ENCODE assay signal across 10 mouse cellular contexts in the genomic region with DNA sequence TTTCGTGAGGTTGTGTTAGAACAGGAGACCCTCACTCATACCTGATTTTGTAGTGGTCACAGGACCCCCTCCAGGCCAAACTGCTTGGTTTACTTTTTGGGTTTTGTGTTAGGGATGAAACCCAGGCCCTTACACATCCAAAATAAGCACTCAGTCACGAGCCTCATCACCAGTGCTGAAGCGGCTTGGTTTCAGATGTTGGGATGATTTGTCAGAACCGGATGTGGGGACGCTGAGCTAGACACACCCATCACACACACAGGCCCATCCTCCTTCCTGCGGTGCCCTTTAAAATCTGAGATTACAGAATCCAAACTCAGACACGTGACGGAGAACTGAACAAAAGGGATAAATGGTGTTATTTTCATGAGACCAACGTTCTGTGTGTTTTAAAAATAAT. TPM values are rescaled to one million over a fixed set of nuclear protein-coding genes. Genes with fewer than 3 reads are reported as not detected.
DNase-seq lines count a peak whose midpoint lies in the region; ATAC-seq and TF ChIP-seq lines count a peak whose summit lies in the region.
"Had no signal": no experiment of that assay in that cellular context is flagged by ENCODE, and none has a peak within 500 bp of the region (broad histone marks: within the 10 kb centered on the region; RNA-seq: fewer than 3 reads in every experiment).

No protein-coding gene starts in this region.

- peaks cover 52% of the 10 kb centered on the region for H3K36me3 ChIP-seq in forebrain, embryonic 10.5 days (replicated peaks)
- peaks cover 39% of the 10 kb centered on the region for H3K36me3 ChIP-seq in forebrain, postnatal 0 days (ENCODE audit: insufficient read depth)
- peaks cover 27% of the 10 kb centered on the region for H3K36me3 ChIP-seq in lung, embryonic 16.5 days (ENCODE audit: control insufficient read depth, insufficient read depth, low read length)
- peaks cover 18% of the 10 kb centered on the region; the same call in 1 of the 2 replicates for H3K36me3 ChIP-seq in lung, postnatal 0 days (ENCODE audit: insufficient read depth, low read length)
- peaks cover 50% of the 10 kb centered on the region for H3K36me3 ChIP-seq in megakaryocyte, embryonic 14.5 days (replicated peaks; ENCODE audit: low read length)

- no peak overlapping the region for H3K4me2 ChIP-seq in forebrain, postnatal 0 days (ENCODE audit: low read depth)
- peak overlapping the region; percentile 22; the same call in 1 of the 2 replicates for H3K4me2 ChIP-seq in lung, embryonic 16.5 days (ENCODE audit: low read depth, low read length)
- no peak overlapping the region for H3K4me2 ChIP-seq in lung, postnatal 0 days (replicated peaks; ENCODE audit: low read depth, low read length)

- no peak overlapping the region for H3K9ac ChIP-seq in forebrain, postnatal 0 days
- H3K9ac ChIP-seq in lung, embryonic 16.5 days (ENCODE audit: low read length): no peak overlapping the region
- H3K9ac ChIP-seq in lung, postnatal 0 days (replicated peaks; ENCODE audit: low read depth): no peak overlapping the region

- DNase-seq in forebrain, embryonic 10.5 days (ENCODE audit: extremely low spot score, low spot score): no peak
- DNase-seq in forebrain, postnatal 0 days: no peak
- DNase-seq in lung, postnatal 0 days (ENCODE audit: low spot score): no peak
- DNase-seq in T-cell, adult 2 months (ENCODE audit: low spot score): peak; percentile 80
- no peak for DNase-seq in kidney, adult 9 months
- no peak for DNase-seq in B cell, adult 2 months
- DNase-seq: gastrocnemius, postnatal 25 days; heart, postnatal 4 days had no signal

- TF ChIP-seq CTCF in forebrain, postnatal 0 days (IDR thresholded peaks at IDR 0.05; ENCODE audit: low read depth): no peak
- TF ChIP-seq CTCF in lung, postnatal 0 days (IDR thresholded peaks at IDR 0.05): no peak

- 93% methylated on average over 9 of the region's 9 CpGs for WGBS in forebrain, embryonic 10.5 days
- 92% methylated on average over 9 of the region's 9 CpGs for WGBS in forebrain, postnatal 0 days
- WGBS in lung, embryonic 16.5 days: 86% methylated on average over 9 of the region's 9 CpGs
- 87% methylated on average over 9 of the region's 9 CpGs for WGBS in lung, postnatal 0 days

- no peaks in the 10 kb centered on the region for H3K27me3 ChIP-seq in forebrain, embryonic 10.5 days (ENCODE audit: poor library complexity, severe bottlenecking)
- no peaks in the 10 kb centered on the region for H3K27me3 ChIP-seq in forebrain, postnatal 0 days (ENCODE audit: insufficient read depth, low read length)
- no peaks in the 10 kb centered on the region for H3K27me3 ChIP-seq in lung, embryonic 16.5 days (ENCODE audit: control insufficient read depth, insufficient read depth, low read depth, low read length)
- H3K27me3 ChIP-seq in lung, postnatal 0 days (replicated peaks; ENCODE audit: insufficient read depth, low read length): no peaks in the 10 kb centered on the region
- H3K27me3 ChIP-seq in megakaryocyte, embryonic 14.5 days (replicated peaks): no peaks in the 10 kb centered on the region

- no peak for ATAC-seq in forebrain, postnatal 0 days
- ATAC-seq in lung, embryonic 16.5 days (ENCODE audit: low read depth): no peak
- ATAC-seq in lung, postnatal 0 days: no peak

- H3K27ac ChIP-seq in forebrain, embryonic 10.5 days: no peak overlapping the region
- H3K27ac ChIP-seq in forebrain, postnatal 0 days (ENCODE audit: low read depth, low read length): no peak overlapping the region
- H3K27ac ChIP-seq in lung, embryonic 16.5 days (ENCODE audit: low read length): no peak overlapping the region
- H3K27ac ChIP-seq in lung, postnatal 0 days (ENCODE audit: low read length): no peak overlapping the region

- H3K4me3 ChIP-seq in forebrain, embryonic 10.5 days: peak overlapping the region; percentile 75; the same call in 1 of the 2 replicates
- no peak overlapping the region for H3K4me3 ChIP-seq in forebrain, postnatal 0 days (ENCODE audit: low read depth, low read length)
- no peak overlapping the region for H3K4me3 ChIP-seq in lung, embryonic 16.5 days (ENCODE audit: low read length)
- H3K4me3 ChIP-seq in lung, postnatal 0 days (ENCODE audit: low read depth, low read length): no peak overlapping the region
- H3K4me3 ChIP-seq in megakaryocyte, embryonic 14.5 days (replicated peaks): peak overlapping the region; percentile 59

- peaks cover 21% of the 10 kb centered on the region for H3K4me1 ChIP-seq in forebrain, embryonic 10.5 days
- no peaks in the 10 kb centered on the region for H3K4me1 ChIP-seq in forebrain, postnatal 0 days (ENCODE audit: insufficient read depth)
- H3K4me1 ChIP-seq in lung, embryonic 16.5 days (replicated peaks; ENCODE audit: control insufficient read depth, insufficient read depth, low read length): peaks cover 10% of the 10 kb centered on the region
- H3K4me1 ChIP-seq in lung, postnatal 0 days (ENCODE audit: insufficient read depth, low read depth, low read length): 0 out of 2 replicates have a peak, but pooled peaks cover 3% of the 10 kb centered on the region
- H3K4me1 ChIP-seq in megakaryocyte, embryonic 14.5 days: peaks cover 51% of the 10 kb centered on the region

- no peak for TF ChIP-seq EP300 in lung, postnatal 0 days (IDR thresholded peaks at IDR 0.05)

- H3K9me3 ChIP-seq in forebrain, embryonic 10.5 days: no peaks in the 10 kb centered on the region
- no peaks in the 10 kb centered on the region for H3K9me3 ChIP-seq in forebrain, postnatal 0 days (ENCODE audit: low read length)
- peaks cover 3% of the 10 kb centered on the region; the same call in 1 of the 2 replicates for H3K9me3 ChIP-seq in lung, embryonic 16.5 days (ENCODE audit: control insufficient read depth, low read length)
- H3K9me3 ChIP-seq in lung, postnatal 0 days (ENCODE audit: low read length): no peaks in the 10 kb centered on the region
- peaks cover 3% of the 10 kb centered on the region; the same call in 1 of the 2 replicates for H3K9me3 ChIP-seq in megakaryocyte, embryonic 14.5 days

RNA-seq across cellular contexts. Expression of gene Cdkn2aipnl, which starts 1.4 kb away (rescaled TPM):
- 138 and 144 TPM in 2 replicates for polyA plus RNA-seq in forebrain, embryonic 10.5 days (2016; fragmentation: Nextera tagmentation; extraction: Ambion mirVana)
- total RNA-seq in forebrain, postnatal 0 days (2014; rRNA removed): 95.5 and 107 TPM in 2 replicates
- polyA plus RNA-seq in forebrain, postnatal 0 days (2015; fragmentation: Nextera tagmentation; extraction: Ambion mirVana): 121 and 133 TPM in 2 replicates
- 106 TPM in 2 replicates for polyA plus RNA-seq in lung, embryonic 16.5 days (2015; fragmentation: Nextera tagmentation; extraction: Ambion mirVana)
- polyA plus RNA-seq in lung, postnatal 0 days (2015; fragmentation: Nextera tagmentation; extraction: Ambion mirVana): 55.9 and 56.9 TPM in 2 replicates
- polyA plus RNA-seq in megakaryocyte, embryonic 14.5 days (2012; ENCODE audit: insufficient read depth, low replicate concordance): 17.5 and 17.7 TPM in 2 replicates

RNA-seq across cellular contexts. Expression of gene Ube2b, which starts 31.7 kb away (rescaled TPM):
- 199 TPM in 2 replicates for polyA plus RNA-seq in forebrain, embryonic 10.5 days (2016; fragmentation: Nextera tagmentation; extraction: Ambion mirVana)
- total RNA-seq in forebrain, postnatal 0 days (2014; rRNA removed): 148 and 162 TPM in 2 replicates
- 244 and 249 TPM in 2 replicates for polyA plus RNA-seq in forebrain, postnatal 0 days (2015; fragmentation: Nextera tagmentation; extraction: Ambion mirVana)
- polyA plus RNA-seq in lung, embryonic 16.5 days (2015; fragmentation: Nextera tagmentation; extraction: Ambion mirVana): 231 and 248 TPM in 2 replicates
- 276 and 280 TPM in 2 replicates for polyA plus RNA-seq in lung, postnatal 0 days (2015; fragmentation: Nextera tagmentation; extraction: Ambion mirVana)
- polyA plus RNA-seq in megakaryocyte, embryonic 14.5 days (2012; ENCODE audit: insufficient read depth, low replicate concordance): 39.2 and 171 TPM in 2 replicates

RNA-seq across cellular contexts. Expression of gene Cdkl3, which starts 35.1 kb away (rescaled TPM):
- 11.0 and 13.0 TPM in 2 replicates for polyA plus RNA-seq in forebrain, embryonic 10.5 days (2016; fragmentation: Nextera tagmentation; extraction: Ambion mirVana)
- total RNA-seq in forebrain, postnatal 0 days (2014; rRNA removed): 33.2 and 35.5 TPM in 2 replicates
- polyA plus RNA-seq in forebrain, postnatal 0 days (2015; fragmentation: Nextera tagmentation; extraction: Ambion mirVana): 40.4 and 45.1 TPM in 2 replicates
- polyA plus RNA-seq in lung, embryonic 16.5 days (2015; fragmentation: Nextera tagmentation; extraction: Ambion mirVana): 7.8 and 9.4 TPM in 2 replicates
- polyA plus RNA-seq in lung, postnatal 0 days (2015; fragmentation: Nextera tagmentation; extraction: Ambion mirVana): 6.1 and 6.4 TPM in 2 replicates
- polyA plus RNA-seq in megakaryocyte, embryonic 14.5 days (2012; ENCODE audit: insufficient read depth, low replicate concordance): 1.3 TPM in 1 of 2 replicates, not detected in the other

Comparison
In these comparisons a context has a peak if more than half of its experiments do, and no peak if none do; other contexts are left out.
1. H3K4me3 ChIP-seq: peak in forebrain, embryonic 10.5 days (single experiment) and megakaryocyte, embryonic 14.5 days (single experiment); none in forebrain, postnatal 0 days (single experiment), lung, embryonic 16.5 days (single experiment) and lung, postnatal 0 days (single experiment).